Mouse (Mus musculus): Measurements from ENCODE around the gene Olfr1250. TPM values are rescaled to one million over a fixed set of nuclear protein-coding genes. Genes with fewer than 3 reads are reported as not detected.
"Not testable (repeated sequence)": the region's sequence is repeated elsewhere in the genome, so short reads cannot be mapped to it uniquely, and the experiment has no call there.

The Olfr1250 gene
- not detected in 2 replicates for total RNA-seq (2015; ENCODE audit: low replicate concordance)
- total RNA-seq (2017; ENCODE audit: low replicate concordance) = not detected in 2 replicates

DNA sequence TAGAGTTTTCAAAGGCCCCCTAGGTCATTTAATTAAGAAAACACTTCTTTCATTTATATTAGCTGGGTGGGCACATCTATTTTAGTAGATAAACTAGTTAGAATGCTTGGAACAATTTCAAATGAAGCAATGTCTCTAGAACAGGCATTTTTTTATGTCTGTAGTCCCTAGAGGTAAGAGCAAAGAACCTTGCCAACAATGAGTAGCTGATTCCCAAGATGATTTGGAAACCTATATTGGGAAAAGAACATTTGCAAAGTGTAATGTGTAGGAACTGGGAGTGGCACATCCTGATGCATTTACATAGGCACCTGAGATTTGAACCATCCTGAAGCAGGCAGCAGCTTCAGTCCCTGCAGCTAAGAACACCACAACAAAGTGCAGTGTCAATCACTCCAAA is at the start of gene Olfr1250:
TSS of gene Olfr1250 (minus strand) at position 101 of the 400 bp plus-strand sequence.
- ATAC-seq (replicated peaks; ENCODE audit: low FRiP score, poor library complexity, severe bottlenecking) = no peak

- ATAC-seq (replicated peaks; ENCODE audit: low FRiP score, poor library complexity, severe bottlenecking) = no peak
Measured at GRCm38 (mm10) chr2:89691980-89692379, 30.7 kb upstream of the Olfr1250 start.

DNA sequence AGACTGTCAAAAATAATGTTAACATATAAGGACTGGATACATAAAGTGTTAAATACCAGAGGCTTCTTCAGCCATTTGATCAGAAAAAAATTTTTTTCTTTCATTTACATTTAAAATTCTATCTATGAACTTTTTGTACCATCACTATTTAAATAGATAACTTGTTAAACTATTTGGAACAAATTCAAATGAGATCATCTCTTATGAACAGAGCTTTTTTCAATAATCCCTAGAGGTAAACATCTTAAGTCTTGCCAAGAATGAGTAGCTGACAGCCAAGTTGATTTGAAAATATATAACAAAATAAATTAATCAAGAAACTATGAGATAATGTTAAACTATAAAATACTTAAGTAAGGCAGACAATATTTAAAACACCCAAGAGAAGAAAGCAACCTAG is 10.6 kb upstream of the Olfr1250 start, which contains the start of gene Olfr1251:
TSS of gene Olfr1251 (minus strand) at position 101 of the 400 bp plus-strand sequence.
- ATAC-seq (replicated peaks; ENCODE audit: low FRiP score, poor library complexity, severe bottlenecking) = no peak

DNA sequence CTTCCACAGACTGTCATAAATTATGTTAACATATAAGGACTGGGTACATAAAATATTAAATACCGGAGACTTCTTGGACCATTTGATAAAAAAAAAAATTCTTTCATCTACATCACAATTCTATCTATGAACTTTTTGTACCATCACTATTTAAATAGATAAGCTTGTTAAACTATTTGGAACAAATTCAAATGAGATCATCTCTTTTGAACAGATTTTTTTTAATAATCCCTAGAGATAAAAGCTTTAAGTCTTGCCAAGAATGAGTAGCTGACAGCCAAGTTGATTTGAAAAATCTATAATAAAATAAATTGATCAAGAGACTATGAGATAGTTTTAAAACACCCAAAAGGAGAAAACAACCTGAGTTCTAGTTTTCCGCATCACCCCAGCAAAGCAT is 26.4 kb downstream of the Olfr1250 start, which contains the start of gene Olfr1249:
TSS of gene Olfr1249 (minus strand) at position 101 of the 400 bp plus-strand sequence.
- no peak for ATAC-seq (replicated peaks; ENCODE audit: low FRiP score, poor library complexity, severe bottlenecking)

DNA sequence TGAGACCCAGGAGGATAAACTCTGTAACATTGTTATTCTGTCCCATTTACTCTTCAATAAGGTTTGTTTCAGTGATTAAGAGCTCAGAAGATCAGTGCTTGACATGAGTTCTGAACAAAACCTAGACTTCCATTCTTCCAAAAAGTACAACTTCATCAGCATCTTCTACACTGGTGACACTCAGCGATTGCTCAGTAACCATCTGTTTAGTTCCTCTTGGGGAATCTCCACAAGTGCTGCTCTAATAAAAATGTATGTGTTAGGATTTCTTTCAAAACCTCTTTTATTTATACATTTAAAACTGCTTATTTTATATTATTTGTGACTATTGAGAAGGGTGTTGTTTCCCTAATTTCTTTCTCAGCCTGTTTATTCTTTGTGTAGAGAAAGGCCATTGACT is 43.1 kb downstream of the Olfr1250 start, which contains the start of gene Olfr1248:
TSS of gene Olfr1248 (minus strand) at position 101 of the 400 bp plus-strand sequence.
- ATAC-seq (replicated peaks; ENCODE audit: low FRiP score, poor library complexity, severe bottlenecking) = not testable (repeated sequence)

DNA sequence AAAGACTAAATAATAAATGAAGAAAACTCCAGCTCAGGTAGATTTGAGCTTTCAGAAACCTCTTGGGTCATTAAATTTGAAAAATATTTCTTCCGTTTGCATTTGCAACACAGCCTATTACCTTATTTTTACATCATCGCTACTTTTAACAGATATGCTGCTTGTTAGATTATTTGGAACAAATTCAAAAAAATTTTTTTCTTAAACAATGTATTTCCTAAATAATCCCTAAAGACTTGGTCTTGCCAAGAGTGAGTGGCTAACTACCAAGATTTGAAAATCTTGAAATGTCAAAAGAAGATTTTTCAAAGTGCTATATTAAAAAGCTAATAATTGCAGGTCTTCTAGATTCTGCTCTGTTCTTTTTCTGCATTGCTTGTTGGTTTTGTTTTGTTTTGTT is 47.2 kb downstream of the Olfr1250 start, which contains the start of gene Olfr1247:
TSS of gene Olfr1247 (minus strand) at position 101 of the 400 bp plus-strand sequence.
- ATAC-seq (replicated peaks; ENCODE audit: low FRiP score, poor library complexity, severe bottlenecking) = no peak

Other genes starting within 250 kb of the Olfr1250 start
- gene Olfr1239, start 241.1 kb downstream of the Olfr1250 start, total RNA-seq (2015; ENCODE audit: low replicate concordance) = not detected in 2 replicates
- not detected in 2 replicates for gene Olfr1239, start 241.1 kb downstream of the Olfr1250 start, total RNA-seq (2017; ENCODE audit: low replicate concordance)
- not detected in 2 replicates for gene Olfr1240, start 218.5 kb downstream of the Olfr1250 start, total RNA-seq (2015; ENCODE audit: low replicate concordance)
- gene Olfr1240, start 218.5 kb downstream of the Olfr1250 start, total RNA-seq (2017; ENCODE audit: low replicate concordance) = not detected in 2 replicates
- not detected in 2 replicates for gene Olfr1241, start 174.3 kb downstream of the Olfr1250 start, total RNA-seq (2015; ENCODE audit: low replicate concordance)
- not detected in 2 replicates for gene Olfr1241, start 174.3 kb downstream of the Olfr1250 start, total RNA-seq (2017; ENCODE audit: low replicate concordance)
- not detected in 2 replicates for gene Olfr1242, start 163.1 kb downstream of the Olfr1250 start, total RNA-seq (2015; ENCODE audit: low replicate concordance)
- gene Olfr1242, start 163.1 kb downstream of the Olfr1250 start, total RNA-seq (2017; ENCODE audit: low replicate concordance) = not detected in 2 replicates
- not detected in 2 replicates for gene Olfr1243, start 130.0 kb downstream of the Olfr1250 start, total RNA-seq (2015; ENCODE audit: low replicate concordance)
- not detected in 2 replicates for gene Olfr1243, start 130.0 kb downstream of the Olfr1250 start, total RNA-seq (2017; ENCODE audit: low replicate concordance)
- gene Olfr1245, start 83.0 kb downstream of the Olfr1250 start, total RNA-seq (2015; ENCODE audit: low replicate concordance) = not detected in 2 replicates
- gene Olfr1245, start 83.0 kb downstream of the Olfr1250 start, total RNA-seq (2017; ENCODE audit: low replicate concordance) = 2.1 TPM in 1 of 2 replicates, not detected in the other
- not detected in 2 replicates for gene Olfr1246, start 68.3 kb downstream of the Olfr1250 start, total RNA-seq (2015; ENCODE audit: low replicate concordance)
- gene Olfr1246, start 68.3 kb downstream of the Olfr1250 start, total RNA-seq (2017; ENCODE audit: low replicate concordance) = not detected in 2 replicates
- gene Olfr1247, start 47.3 kb downstream of the Olfr1250 start, total RNA-seq (2015; ENCODE audit: low replicate concordance) = not detected in 2 replicates
- gene Olfr1247, start 47.3 kb downstream of the Olfr1250 start, total RNA-seq (2017; ENCODE audit: low replicate concordance) = not detected in 2 replicates
- not detected in 2 replicates for gene Olfr1248, start 43.2 kb downstream of the Olfr1250 start, total RNA-seq (2015; ENCODE audit: low replicate concordance)
- gene Olfr1248, start 43.2 kb downstream of the Olfr1250 start, total RNA-seq (2017; ENCODE audit: low replicate concordance) = not detected in 2 replicates
- not detected in 2 replicates for gene Olfr1249, start 26.5 kb downstream of the Olfr1250 start, total RNA-seq (2015; ENCODE audit: low replicate concordance)
- not detected in 2 replicates for gene Olfr1249, start 26.5 kb downstream of the Olfr1250 start, total RNA-seq (2017; ENCODE audit: low replicate concordance)
- gene Olfr1251, start 10.5 kb upstream of the Olfr1250 start, total RNA-seq (2015; ENCODE audit: low replicate concordance) = not detected in 2 replicates
- gene Olfr1251, start 10.5 kb upstream of the Olfr1250 start, total RNA-seq (2017; ENCODE audit: low replicate concordance) = not detected in 2 replicates
- not detected in 2 replicates for gene Olfr1252, start 63.5 kb upstream of the Olfr1250 start, total RNA-seq (2015; ENCODE audit: low replicate concordance)
- gene Olfr1252, start 63.5 kb upstream of the Olfr1250 start, total RNA-seq (2017; ENCODE audit: low replicate concordance) = not detected in 2 replicates
- not detected in 2 replicates for gene Olfr1253, start 95.6 kb upstream of the Olfr1250 start, total RNA-seq (2015; ENCODE audit: low replicate concordance)
- 0.42 TPM in 1 of 2 replicates, not detected in the other for gene Olfr1253, start 95.6 kb upstream of the Olfr1250 start, total RNA-seq (2017; ENCODE audit: low replicate concordance)
- not detected in 2 replicates for gene Olfr1254, start 132.2 kb upstream of the Olfr1250 start, total RNA-seq (2015; ENCODE audit: low replicate concordance)
- gene Olfr1254, start 132.2 kb upstream of the Olfr1250 start, total RNA-seq (2017; ENCODE audit: low replicate concordance) = not detected in 2 replicates
- not detected in 2 replicates for gene Olfr1255, start 150.6 kb upstream of the Olfr1250 start, total RNA-seq (2015; ENCODE audit: low replicate concordance)
- not detected in 2 replicates for gene Olfr1255, start 150.6 kb upstream of the Olfr1250 start, total RNA-seq (2017; ENCODE audit: low replicate concordance)
- not detected in 2 replicates for gene Olfr1256, start 180.1 kb upstream of the Olfr1250 start, total RNA-seq (2015; ENCODE audit: low replicate concordance)
- not detected in 2 replicates for gene Olfr1256, start 180.1 kb upstream of the Olfr1250 start, total RNA-seq (2017; ENCODE audit: low replicate concordance)
- not detected in 2 replicates for gene Olfr48, start 186.7 kb upstream of the Olfr1250 start, total RNA-seq (2015; ENCODE audit: low replicate concordance)
- gene Olfr48, start 186.7 kb upstream of the Olfr1250 start, total RNA-seq (2017; ENCODE audit: low replicate concordance) = not detected in 2 replicates
- gene Olfr1257, start 217.0 kb upstream of the Olfr1250 start, total RNA-seq (2015; ENCODE audit: low replicate concordance) = not detected in 2 replicates
- gene Olfr1257, start 217.0 kb upstream of the Olfr1250 start, total RNA-seq (2017; ENCODE audit: low replicate concordance) = not detected in 2 replicates

Measured in erythroblast, adult 5-6 weeks (primary cell).